Mouse (Mus musculus) frontal cortex, postnatal 36 days (tissue): ENCODE results near the gene Guk1.
A peak's percentile ranks its signal among the peaks of the same experiment; 100 is the strongest.

Experiments used
- DNase-seq, 2 experiments: peaks; one replicate each; pipeline ENCODE4 v3.0.0; 2022; ENCODE audit warnings: low spot score in 2 of 2

The Guk1 gene

DNA sequence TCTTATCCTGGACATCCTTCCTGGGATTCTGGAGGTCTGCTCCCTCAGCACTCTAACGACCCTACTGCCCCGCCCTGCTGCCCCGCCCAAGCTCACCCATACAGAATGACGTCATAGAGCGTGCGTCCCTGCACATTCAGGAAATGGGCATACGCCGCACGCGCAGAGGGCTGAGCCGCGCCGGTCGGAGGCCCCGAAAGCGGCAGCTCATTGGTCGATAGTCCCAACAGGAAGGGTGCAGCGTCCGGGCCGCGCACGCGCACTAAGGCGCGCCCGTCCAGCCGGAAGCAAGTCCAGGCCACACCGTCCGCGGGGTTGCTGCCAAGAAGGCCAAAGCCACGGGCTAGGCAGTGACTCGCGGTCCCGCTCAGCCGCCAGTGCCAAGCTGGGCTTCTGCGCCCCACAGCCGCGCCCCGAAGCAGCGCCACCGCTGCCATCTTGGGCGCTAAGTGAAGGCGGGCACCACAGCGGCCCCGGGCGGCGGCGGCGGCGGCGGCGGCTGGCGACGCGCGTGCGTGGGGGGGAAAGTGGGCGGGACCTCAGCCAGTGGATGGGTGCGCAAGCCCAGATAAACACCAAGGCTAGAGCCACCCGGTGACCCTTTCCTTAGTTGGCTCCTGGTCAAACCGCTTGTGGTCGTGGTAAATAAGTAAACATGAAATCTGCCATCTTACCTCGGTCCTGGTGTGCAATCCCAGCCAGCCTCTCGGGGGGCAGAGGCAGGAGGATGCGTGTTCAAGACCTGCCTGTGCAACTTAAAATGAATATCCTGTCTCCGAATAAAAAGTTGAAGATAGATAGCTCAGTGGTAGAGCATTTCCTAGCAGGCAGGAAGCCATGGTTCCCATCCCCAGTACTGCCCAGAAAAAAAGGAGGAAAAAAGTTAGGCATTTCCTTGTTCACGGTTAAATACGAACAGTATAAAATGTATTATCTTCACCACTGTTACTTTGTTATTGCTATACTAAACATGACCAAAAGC, 28.5 kb downstream of the Guk1 start, which contains the start of gene Iba57:
TSS of gene Iba57 (minus strand) at position 485 of the 982 bp plus-strand sequence.
- peak; percentile 99 for DNase-seq

DNA sequence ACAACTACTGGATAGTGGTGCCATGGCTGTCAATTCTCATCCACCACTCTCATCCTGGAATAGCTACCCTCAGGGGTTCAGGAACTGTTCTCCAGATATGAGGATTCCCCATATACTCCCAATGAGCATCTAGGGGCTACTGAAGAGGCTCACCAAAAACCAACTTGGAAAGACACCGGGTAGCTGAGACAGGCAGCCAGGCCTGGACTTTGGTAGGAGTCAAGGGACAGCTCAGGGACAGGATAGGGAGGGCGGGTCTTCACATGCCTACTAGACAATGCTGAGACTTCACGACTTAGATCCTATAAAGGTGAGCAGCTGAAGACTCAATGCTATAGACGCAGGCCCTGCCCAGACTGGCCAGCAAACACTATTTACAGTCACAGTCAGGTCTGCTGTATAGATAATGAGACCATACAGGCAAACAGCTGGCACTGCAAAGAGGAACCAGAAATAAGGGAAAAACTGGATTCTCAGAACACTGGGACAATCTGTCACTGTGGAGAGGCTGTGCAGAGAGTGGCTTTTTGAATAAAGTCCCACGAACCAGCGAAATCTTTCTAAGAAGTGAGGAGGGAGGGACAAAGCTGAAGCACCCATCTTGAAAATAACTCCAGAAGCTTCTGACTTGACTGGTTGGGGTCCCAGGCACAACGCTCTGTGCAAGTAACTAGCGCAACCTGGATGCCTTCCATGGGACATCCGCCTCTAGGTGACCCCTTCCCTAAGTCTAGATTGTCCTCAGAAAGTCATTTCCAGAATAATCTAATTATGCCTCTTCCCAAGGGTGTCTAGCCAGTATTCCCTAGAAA, 29.4 kb downstream of the Guk1 start:
- DNase-seq, result no peak

GRCm38 (mm10) chr11:59161398-59161797, 30.6 kb downstream of the Guk1 start:
- DNase-seq, result no peak

GRCm38 (mm10) chr11:59159558-59159957, 32.5 kb downstream of the Guk1 start:
- no peak for DNase-seq

GRCm38 (mm10) chr11:59159099-59159498, 32.9 kb downstream of the Guk1 start:
- no peak for DNase-seq

GRCm38 (mm10) chr11:59155900-59156299, 36.1 kb downstream of the Guk1 start:
- no peak for DNase-seq

GRCm38 (mm10) chr11:59154220-59154619, 37.8 kb downstream of the Guk1 start:
- no peak for DNase-seq

DNA sequence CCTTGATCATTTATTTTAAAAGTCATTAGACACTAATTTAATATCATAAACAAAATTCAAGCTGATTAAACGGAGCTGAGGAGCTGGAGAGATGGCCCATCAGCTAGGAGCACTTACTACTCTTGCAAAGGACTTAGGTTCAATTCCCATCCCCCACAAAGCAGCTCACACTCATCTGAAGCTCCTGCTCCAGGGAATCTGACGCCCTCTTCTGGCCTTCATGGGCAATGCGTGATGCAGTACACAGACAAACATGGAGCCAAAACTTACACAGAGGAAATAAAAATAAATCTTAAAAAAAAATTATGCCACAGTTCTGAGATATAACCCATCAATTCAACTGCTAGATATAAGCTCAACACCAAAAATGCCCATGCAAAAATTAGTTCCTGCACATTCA, 40.3 kb downstream of the Guk1 start:
- no peak for DNase-seq

GRCm38 (mm10) chr11:59149302-59149701, 42.7 kb downstream of the Guk1 start:
- DNase-seq, result no peak

DNA sequence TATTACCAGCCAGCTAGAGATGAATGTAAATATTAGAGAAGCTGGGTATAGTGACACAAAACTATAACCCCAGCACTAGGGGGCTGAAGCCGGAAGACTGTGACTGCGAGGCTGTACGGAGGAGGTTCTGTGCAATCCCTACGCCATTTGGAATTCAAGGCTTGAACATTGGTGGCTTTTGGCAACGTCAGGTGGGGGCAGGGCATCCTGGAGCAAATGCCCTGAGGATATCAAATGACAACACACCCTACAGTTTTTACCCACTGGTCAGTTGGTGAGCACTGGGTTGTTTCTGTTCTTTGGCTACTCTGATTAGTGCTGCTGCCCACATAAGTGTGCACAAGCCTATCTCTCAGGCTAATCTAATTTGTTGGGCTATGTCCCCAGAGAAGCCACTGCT, 49.0 kb downstream of the Guk1 start:
- no peak for DNase-seq

DNA sequence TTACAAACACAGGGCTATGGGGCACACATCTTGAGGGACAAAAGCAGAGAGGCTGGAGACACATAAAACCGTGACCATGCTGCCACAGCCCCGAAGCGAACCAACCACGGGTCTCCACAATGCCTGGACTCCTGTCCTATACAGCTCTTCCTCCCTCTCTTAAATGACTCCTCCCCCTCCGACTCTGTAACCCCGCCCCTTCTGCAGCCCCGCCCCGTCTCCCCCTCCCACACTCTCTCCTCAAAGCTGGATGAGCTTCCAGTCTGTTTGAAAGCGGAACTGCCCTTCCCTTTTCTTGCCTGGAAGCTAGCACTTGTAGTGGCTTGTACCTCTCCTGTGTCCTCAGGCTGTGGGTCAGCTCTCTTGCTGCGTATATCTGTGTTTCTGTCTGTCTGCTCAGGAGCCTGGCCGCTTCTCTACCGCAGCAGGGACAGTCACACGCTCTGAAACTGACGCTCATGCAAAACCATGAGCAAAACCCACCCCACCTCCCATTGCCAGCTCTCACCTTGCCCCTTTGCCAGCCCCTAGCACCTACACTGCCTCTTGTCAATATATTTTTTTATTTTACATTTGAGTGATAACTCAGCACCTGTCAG, 50.1 kb downstream of the Guk1 start:
- DNase-seq, result no peak

DNA sequence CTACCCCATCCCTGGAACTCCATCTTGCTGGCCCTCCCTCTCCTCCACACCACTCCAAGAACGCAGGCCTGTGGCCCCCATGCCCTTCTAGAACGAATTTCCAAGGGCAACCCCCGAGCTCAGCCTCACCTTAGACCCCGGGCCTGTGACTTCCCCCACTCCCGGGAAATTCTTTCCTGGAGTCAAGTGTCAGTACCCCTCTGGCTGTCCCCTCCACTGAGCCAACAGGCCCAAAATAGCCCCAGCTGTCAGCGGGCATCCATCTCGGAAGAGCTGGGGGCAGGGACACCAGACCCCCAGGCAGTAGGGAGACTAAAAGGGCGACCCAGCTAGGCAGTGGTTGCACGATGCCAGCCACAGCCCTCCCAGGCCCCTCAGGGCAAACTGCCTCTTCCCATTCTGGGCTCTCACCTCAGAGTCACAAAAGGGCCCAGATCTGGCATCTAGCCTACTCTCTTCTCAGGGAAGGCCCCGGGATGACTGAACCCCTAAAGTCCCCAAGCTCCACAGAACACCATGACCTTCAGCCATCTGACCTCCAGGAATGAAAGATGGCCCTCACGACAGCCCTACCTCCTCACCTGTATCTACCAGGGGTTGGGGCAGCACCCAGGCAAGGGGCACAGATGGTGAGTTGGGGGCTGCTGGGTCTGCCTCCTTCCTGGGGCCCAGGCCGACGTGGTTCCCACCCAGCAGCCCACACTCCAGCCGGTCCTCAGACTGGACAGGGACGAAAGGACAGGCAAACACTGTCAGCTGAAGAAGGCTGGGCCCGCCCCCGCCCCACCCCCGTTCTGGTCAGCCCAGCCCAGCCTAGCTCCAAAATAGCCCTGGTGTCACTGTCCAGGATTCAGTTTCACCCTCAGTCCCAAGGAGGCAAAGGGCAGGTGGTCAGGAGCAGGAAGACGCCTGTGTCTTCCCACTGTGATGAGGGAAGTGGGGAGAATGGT, 53.2 kb downstream of the Guk1 start:
- no peak for DNase-seq

GRCm38 (mm10) chr11:59136994-59137706, 54.9 kb downstream of the Guk1 start:
- no peak for DNase-seq

- DNase-seq, result peak in 1 of 2 experiments; percentile 15
These were observed 56.0 kb downstream of the Guk1 start, which contains the start of gene Obscn for GRCm38 (mm10) chr11:59135904-59136452. TSS of gene Obscn (minus strand) at chr11:59136402.

- DNase-seq, result no peak
These were observed 56.8 kb downstream of the Guk1 start for GRCm38 (mm10) chr11:59135051-59135820.

GRCm38 (mm10) chr11:59134373-59134997, 57.5 kb downstream of the Guk1 start:
- DNase-seq, result no peak
